Mouse (Mus musculus) midbrain, embryonic 13.5 days (tissue): ENCODE measurements around the gene Mllt3. TPM values are rescaled to one million over a fixed set of nuclear protein-coding genes. Genes with fewer than 3 reads are reported as not detected.

ENCODE experiments used
- ATAC-seq: fragments of 200-750 bp; cut with Nextera tagmentation; 2 replicates; pipeline ENCODE4 v1.8.0; 2017; ENCODE audit warnings: mild to moderate bottlenecking, moderate TSS enrichment, moderate library complexity
- H3K27ac ChIP-seq: fragments of 300-500 bp; sonication (generic); 2 replicates; pipeline ENCODE4 v1.5.1; 2015; ENCODE audit warnings: inconsistent platforms, mild to moderate bottlenecking, moderate library complexity
- H3K27me3 ChIP-seq: fragments of 300-500 bp; sonication (generic); 2 replicates; pipeline ENCODE4 v1.6.1; 2015; ENCODE audit warnings: mild to moderate bottlenecking, inconsistent platforms
- H3K36me3 ChIP-seq: fragments of 300-500 bp; sonication (generic); 2 replicates; pipeline ENCODE4 v1.6.1; 2015; ENCODE audit warnings: mild to moderate bottlenecking, inconsistent platforms
- H3K4me1 ChIP-seq: fragments of 300-500 bp; sonication (generic); replicated peaks from 2 replicates; pipeline ENCODE4 v1.6.1; 2015; ENCODE audit warnings: inconsistent platforms
- H3K4me2 ChIP-seq: fragments of 300-500 bp; sonication (generic); replicated peaks from 2 replicates; pipeline ENCODE4 v1.6.1; 2015; ENCODE audit warnings: moderate library complexity, mild to moderate bottlenecking, inconsistent platforms
- H3K4me3 ChIP-seq: fragments of 300-500 bp; sonication (generic); replicated peaks from 2 replicates; pipeline ENCODE4 v1.5.1; 2015; ENCODE audit warnings: mild to moderate bottlenecking, inconsistent platforms
- H3K9ac ChIP-seq: fragments of 300-500 bp; sonication (generic); replicated peaks from 2 replicates; pipeline ENCODE4 v1.6.1; 2015; ENCODE audit warnings: mild to moderate bottlenecking, inconsistent platforms
- H3K9me3 ChIP-seq: fragments of 300-500 bp; sonication (generic); 2 replicates; pipeline ENCODE4 v1.6.1; 2016; ENCODE audit warnings: mild to moderate bottlenecking, inconsistent platforms
- whole genome bisulfite sequencing: fragments of 180-500 bp; shearing (Covaris S2); methylation state at CpG from one replicate; pipeline ENCODE4 v1.1.7; 2015; 5-methylcytosine and 5-hydroxymethylcytosine counted together
- polyA plus RNA-seq: library from polyadenylated mRNA; unstranded; fragments of >200 nt; fragmentation: Nextera tagmentation; extraction: Ambion mirVana; gene quantifications from 2 replicates; pipeline ENCODE4 v1.2.1, GENCODE M21; 2015

The Mllt3 gene
- 115 and 119 TPM in 2 replicates for polyA plus RNA-seq

- H3K4me1 ChIP-seq, result peaks cover 43% of the 10 kb centered on the region
- peaks cover 11% of the 10 kb centered on the region for H3K27me3 ChIP-seq
- peak within 1 kb of the TSS; percentile 99 for H3K27ac ChIP-seq
- peak within 1 kb of the TSS; percentile 95 for H3K9ac ChIP-seq
- peak within 1 kb of the TSS; percentile 91 for H3K4me3 ChIP-seq
- no peaks in the 10 kb centered on the region for H3K36me3 ChIP-seq
- peak within 1 kb of the TSS; percentile 76 for H3K4me2 ChIP-seq
- peak; percentile 95 for ATAC-seq
- H3K9me3 ChIP-seq, result no peaks in the 10 kb centered on the region
- under 1% methylated on average over 29 of the region's 37 CpGs for WGBS
Measured at GRCm38 (mm10) chr4:88033216-88033653, at the start of gene Mllt3. Mllt3 (minus strand) TSS chr4:88033364.

- Histone ChIP-seq H3K9me3 (no peaks in the 10 kb centered on the region), H3K27me3 (no peaks in the 10 kb centered on the region), H3K9ac (no peak overlapping the region), H3K4me1 (no peaks in the 10 kb centered on the region), H3K4me3 (no peak overlapping the region), H3K27ac (no peak overlapping the region), H3K36me3 (no peaks in the 10 kb centered on the region), H3K4me2 (no peak overlapping the region)
- no peak for ATAC-seq
- WGBS, result 90% methylated on average over 4 of the region's 4 CpGs
Measured at GRCm38 (mm10) chr4:88082381-88082780, 49.2 kb upstream of the Mllt3 start.

GRCm38 (mm10) chr4:88081885-88082284 lies 48.7 kb upstream of the Mllt3 start:
- Histone ChIP-seq H3K36me3 (no peaks in the 10 kb centered on the region), H3K4me3 (no peak overlapping the region), H3K4me2 (no peak overlapping the region), H3K27ac (no peak overlapping the region), H3K4me1 (no peaks in the 10 kb centered on the region), H3K9me3 (no peaks in the 10 kb centered on the region), H3K27me3 (no peaks in the 10 kb centered on the region), H3K9ac (no peak overlapping the region)
- ATAC-seq, result no peak
- 96% methylated on average over 3 of the region's 3 CpGs for WGBS

GRCm38 (mm10) chr4:88081417-88081816 lies 48.3 kb upstream of the Mllt3 start:
- H3K4me2 ChIP-seq, result no peak overlapping the region
- H3K4me3 ChIP-seq, result no peak overlapping the region
- ATAC-seq, result no peak
- H3K27ac ChIP-seq, result no peak overlapping the region
- 81% methylated on average over 5 of the region's 5 CpGs for WGBS
- H3K27me3 ChIP-seq, result no peaks in the 10 kb centered on the region
- no peaks in the 10 kb centered on the region for H3K9me3 ChIP-seq
- no peaks in the 10 kb centered on the region for H3K4me1 ChIP-seq
- no peak overlapping the region for H3K9ac ChIP-seq
- no peaks in the 10 kb centered on the region for H3K36me3 ChIP-seq

GRCm38 (mm10) chr4:88078983-88079382 lies 45.8 kb upstream of the Mllt3 start:
- H3K9me3 ChIP-seq, result no peaks in the 10 kb centered on the region
- no peaks in the 10 kb centered on the region for H3K4me1 ChIP-seq
- whole genome bisulfite sequencing, result 75% methylated on average over 3 of the region's 3 CpGs
- no peak overlapping the region for H3K27ac ChIP-seq
- H3K9ac ChIP-seq, result no peak overlapping the region
- H3K4me2 ChIP-seq, result no peak overlapping the region
- no peaks in the 10 kb centered on the region for H3K36me3 ChIP-seq
- H3K27me3 ChIP-seq, result no peaks in the 10 kb centered on the region
- no peak for ATAC-seq
- H3K4me3 ChIP-seq, result no peak overlapping the region

GRCm38 (mm10) chr4:88075388-88075787 lies 42.2 kb upstream of the Mllt3 start:
- Histone ChIP-seq H3K4me3 (no peak overlapping the region), H3K4me1 (no peaks in the 10 kb centered on the region), H3K36me3 (no peaks in the 10 kb centered on the region), H3K9ac (no peak overlapping the region), H3K4me2 (no peak overlapping the region), H3K27me3 (no peaks in the 10 kb centered on the region), H3K9me3 (no peaks in the 10 kb centered on the region), H3K27ac (no peak overlapping the region)
- 61% methylated on average over 2 of the region's 2 CpGs for WGBS
- no peak for ATAC-seq

- no peak for ATAC-seq
- WGBS, result 85% methylated on average over 8 of the region's 8 CpGs
- H3K27me3 ChIP-seq, result no peaks in the 10 kb centered on the region
Measured at GRCm38 (mm10) chr4:88046280-88046679, 13.1 kb upstream of the Mllt3 start.

GRCm38 (mm10) chr4:88045151-88045550 lies 12.0 kb upstream of the Mllt3 start:
- Histone ChIP-seq H3K9me3 (no peaks in the 10 kb centered on the region), H3K27me3 (no peaks in the 10 kb centered on the region), H3K4me3 (no peak overlapping the region), H3K4me2 (no peak overlapping the region), H3K27ac (no peak overlapping the region), H3K9ac (no peak overlapping the region), H3K4me1 (no peaks in the 10 kb centered on the region), H3K36me3 (no peaks in the 10 kb centered on the region)
- ATAC-seq, result no peak
- WGBS, result 85% methylated on average over 4 of the region's 4 CpGs

More at GRCm38 (mm10) chr4:88046280-88046679, 13.1 kb upstream of the Mllt3 start:
- H3K27ac ChIP-seq, result no peak overlapping the region
- no peak overlapping the region for H3K4me2 ChIP-seq
- H3K4me1 ChIP-seq, result no peaks in the 10 kb centered on the region
- H3K9me3 ChIP-seq, result no peaks in the 10 kb centered on the region
- H3K4me3 ChIP-seq, result no peak overlapping the region
- H3K36me3 ChIP-seq, result no peaks in the 10 kb centered on the region
- H3K9ac ChIP-seq, result no peak overlapping the region

GRCm38 (mm10) chr4:88035361-88035760 lies 2.2 kb upstream of the Mllt3 start:
- peaks cover 11% of the 10 kb centered on the region for H3K27me3 ChIP-seq
- WGBS, result 1% methylated on average over 11 of the region's 11 CpGs
- peak overlapping the region; percentile 91 for H3K4me3 ChIP-seq
- H3K9ac ChIP-seq, result no peak overlapping the region
- no peak overlapping the region for H3K27ac ChIP-seq
- H3K4me1 ChIP-seq, result peaks cover 22% of the 10 kb centered on the region
- H3K4me2 ChIP-seq, result peak overlapping the region; percentile 76
- no peak for ATAC-seq
- H3K9me3 ChIP-seq, result no peaks in the 10 kb centered on the region
- H3K36me3 ChIP-seq, result no peaks in the 10 kb centered on the region

GRCm38 (mm10) chr4:88034387-88035157 lies 1.4 kb upstream of the Mllt3 start:
- H3K9ac ChIP-seq, result no peak overlapping the region
- peak overlapping the region; percentile 91 for H3K4me3 ChIP-seq
- 2% methylated on average over 18 of the region's 18 CpGs for WGBS
- H3K36me3 ChIP-seq, result no peaks in the 10 kb centered on the region
- peaks cover 11% of the 10 kb centered on the region for H3K27me3 ChIP-seq
- H3K27ac ChIP-seq, result no peak overlapping the region
- ATAC-seq, result no peak
- H3K4me1 ChIP-seq, result peaks cover 30% of the 10 kb centered on the region
- peak overlapping the region; percentile 76 for H3K4me2 ChIP-seq
- H3K9me3 ChIP-seq, result no peaks in the 10 kb centered on the region

GRCm38 (mm10) chr4:88033729-88034386 lies 694 bp upstream of the Mllt3 start:
- WGBS, result 0% methylated on average over 25 of the region's 25 CpGs
- no peak for ATAC-seq
- Histone ChIP-seq H3K9me3 (no peaks in the 10 kb centered on the region), H3K36me3 (no peaks in the 10 kb centered on the region), H3K27ac (peak overlapping the region; percentile 99; the same call in 1 of the 2 replicates), H3K9ac (peak overlapping the region; percentile 57), H3K27me3 (peaks cover 11% of the 10 kb centered on the region), H3K4me3 (peak overlapping the region; percentile 91), H3K4me2 (peak overlapping the region; percentile 76), H3K4me1 (peaks cover 37% of the 10 kb centered on the region)
